Mouse (Mus musculus): ENCODE data around the gene C77080. TPM values are rescaled to one million over a fixed set of nuclear protein-coding genes. Genes with fewer than 3 reads are reported as not detected.
A peak's percentile ranks its signal among the peaks of the same experiment; 100 is the strongest.

Gene C77080
- total RNA-seq, 4 experiments from 2014 or later: 2.8 to 4.0 (median 3.2) TPM

DNA sequence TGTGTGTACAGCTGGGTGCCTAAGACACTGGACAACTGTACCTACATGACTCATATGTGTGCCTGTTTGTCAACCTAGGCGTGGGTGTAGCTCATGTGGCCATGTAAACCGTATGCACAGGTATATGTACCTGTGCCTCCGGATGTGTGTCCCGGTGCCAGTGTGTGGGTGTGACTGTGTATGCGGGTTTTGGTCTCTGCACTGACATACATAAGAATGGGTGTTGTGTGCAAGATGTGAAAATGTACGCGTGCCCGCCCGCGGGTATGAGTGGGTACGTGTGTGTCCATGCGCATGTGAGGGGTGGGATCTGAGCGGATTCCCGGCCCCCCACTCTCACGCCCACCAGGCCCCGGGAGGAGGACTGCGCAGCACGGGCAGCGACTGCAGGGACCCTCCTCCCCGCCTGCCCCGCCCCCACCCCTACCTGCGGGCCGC lies 22.6 kb downstream of the C77080 start:
- no peak for DNase-seq (ENCODE audit: low spot score)

DNA sequence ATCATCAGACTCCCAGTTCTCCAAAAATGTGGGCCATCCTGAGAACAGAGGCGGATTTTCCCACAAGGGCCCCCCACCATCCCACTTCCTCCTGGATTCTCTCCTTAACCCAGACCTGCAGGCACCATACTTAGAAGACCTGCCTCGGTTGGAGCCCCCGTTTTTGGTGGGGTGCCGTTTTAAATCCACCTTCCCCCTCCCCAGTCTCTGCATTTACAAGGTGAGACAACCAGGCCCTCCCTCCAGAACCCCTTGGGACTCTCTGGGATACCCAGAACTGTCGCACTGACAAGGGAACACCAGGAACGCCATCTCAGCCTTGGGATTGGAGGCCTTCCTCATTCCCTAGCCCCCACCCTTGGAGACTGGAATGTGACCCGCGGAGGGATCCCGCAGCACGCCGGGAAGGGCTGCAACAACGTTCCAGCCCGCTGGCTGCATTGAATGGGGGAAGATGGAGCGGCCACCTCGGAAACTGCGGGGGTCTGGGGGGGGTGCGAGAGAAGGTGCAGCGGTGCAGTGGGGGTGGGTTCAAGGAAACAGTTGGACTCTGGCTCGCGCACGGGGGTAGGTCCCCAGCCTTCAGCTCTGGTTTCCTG lies 23.3 kb downstream of the C77080 start:
- DNase-seq (ENCODE audit: low spot score): no peak

DNA sequence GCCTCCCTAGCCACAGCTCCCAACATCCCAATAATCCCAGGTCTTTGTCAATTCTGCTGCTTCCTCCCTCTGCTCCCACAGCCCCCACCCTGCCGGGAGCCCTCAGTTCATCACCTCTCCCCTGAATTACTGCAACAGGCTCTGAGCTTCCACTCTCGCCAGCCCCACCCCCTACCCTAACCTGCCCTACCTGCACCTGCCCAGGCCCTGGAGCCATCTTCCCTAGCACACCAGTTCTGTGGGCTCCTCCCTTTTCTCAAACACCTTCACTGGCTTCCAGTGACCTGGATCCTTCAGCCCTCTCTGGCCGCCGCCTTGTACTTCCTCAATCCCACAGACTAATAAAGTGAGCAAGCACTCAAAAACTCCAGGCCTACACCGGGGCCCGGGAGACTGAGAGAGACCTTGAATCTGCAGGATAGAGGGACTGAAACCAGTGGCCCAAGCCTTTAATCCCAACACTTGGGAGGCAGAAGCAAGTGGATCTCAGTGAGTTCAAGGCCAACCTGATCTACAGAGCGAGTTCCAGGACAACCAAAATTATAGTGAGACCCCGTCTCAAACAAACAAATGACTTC lies 24.9 kb downstream of the C77080 start:
- no peak for DNase-seq (ENCODE audit: low spot score)

DNA sequence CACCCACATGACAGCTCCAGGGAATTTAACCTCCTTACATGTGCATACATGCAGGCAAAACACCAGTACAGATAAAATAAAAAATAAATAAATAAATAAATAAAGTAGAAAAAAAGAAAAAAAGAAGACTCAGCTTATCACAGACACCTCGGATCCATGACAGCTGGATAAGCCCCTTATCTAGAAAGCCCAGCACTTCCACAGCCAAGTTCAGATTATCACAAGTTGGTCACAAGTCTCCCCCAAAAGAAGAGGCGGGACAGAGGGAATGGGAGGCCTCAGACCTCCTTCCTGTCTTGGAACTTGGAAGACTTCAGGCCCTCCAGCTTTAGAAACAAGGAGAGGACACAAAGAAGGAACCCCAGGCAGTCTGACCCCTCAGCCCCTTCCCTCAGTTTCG lies 26.1 kb downstream of the C77080 start:
- DNase-seq (ENCODE audit: low spot score): no peak

DNA sequence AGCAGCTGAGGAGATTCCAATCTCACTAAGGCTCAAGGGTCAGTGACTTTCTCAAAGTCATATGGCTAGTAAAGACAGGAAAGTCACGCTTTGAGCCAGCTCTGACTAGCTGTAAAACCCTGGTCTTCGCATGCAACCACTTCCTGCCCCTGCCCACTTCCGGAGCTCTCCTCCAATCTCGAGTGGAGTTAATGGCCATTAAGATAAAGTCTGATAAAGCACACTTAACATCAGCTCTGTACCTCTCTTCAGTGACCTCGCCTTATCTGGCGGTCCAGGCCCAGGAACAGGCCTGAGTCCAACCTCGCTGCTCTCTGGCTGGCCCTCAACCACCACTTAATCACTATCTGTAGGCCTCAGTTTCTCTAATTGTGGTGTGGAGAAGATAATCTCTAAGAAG lies 26.7 kb downstream of the C77080 start:
- no peak for DNase-seq (ENCODE audit: low spot score)

DNA sequence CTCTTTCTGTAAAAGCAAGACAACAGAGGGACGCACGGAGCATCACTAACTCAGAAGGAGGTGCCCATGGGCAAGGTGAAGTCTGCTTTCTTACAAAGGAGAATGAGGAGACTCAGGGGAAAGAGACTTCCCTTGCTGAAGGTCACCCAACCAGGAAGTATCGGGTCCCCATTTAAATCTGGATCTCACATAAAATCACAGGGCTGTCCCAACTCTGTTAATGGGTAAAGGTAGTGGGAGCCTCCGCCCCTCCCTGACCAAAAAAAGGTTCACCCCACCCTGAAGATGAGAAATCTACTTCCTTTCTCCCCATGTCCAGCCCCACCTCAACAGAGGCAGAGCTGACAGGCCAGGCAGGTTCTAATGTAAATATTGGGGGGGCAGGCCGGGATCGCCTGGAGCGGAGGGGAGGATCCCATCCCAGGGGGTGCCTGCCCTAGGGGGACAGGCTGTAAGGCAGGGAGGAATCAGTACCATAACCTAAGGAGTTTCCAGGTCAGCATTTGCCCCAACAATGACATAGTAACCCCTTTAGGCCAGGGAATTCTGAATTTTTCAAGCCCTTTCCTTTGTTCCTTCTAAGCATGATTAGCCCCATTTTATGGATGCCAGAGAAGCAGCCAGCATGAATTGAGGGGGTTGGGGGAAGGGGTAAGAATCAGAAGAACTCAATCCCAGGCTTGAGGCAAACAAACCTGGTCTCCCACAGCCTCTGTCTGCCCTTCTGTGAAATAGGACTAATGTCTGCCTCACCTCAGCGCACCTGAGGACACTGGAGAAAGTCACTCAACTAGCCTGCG lies 28.4 kb downstream of the C77080 start:
- no peak for DNase-seq (ENCODE audit: low spot score)

DNA sequence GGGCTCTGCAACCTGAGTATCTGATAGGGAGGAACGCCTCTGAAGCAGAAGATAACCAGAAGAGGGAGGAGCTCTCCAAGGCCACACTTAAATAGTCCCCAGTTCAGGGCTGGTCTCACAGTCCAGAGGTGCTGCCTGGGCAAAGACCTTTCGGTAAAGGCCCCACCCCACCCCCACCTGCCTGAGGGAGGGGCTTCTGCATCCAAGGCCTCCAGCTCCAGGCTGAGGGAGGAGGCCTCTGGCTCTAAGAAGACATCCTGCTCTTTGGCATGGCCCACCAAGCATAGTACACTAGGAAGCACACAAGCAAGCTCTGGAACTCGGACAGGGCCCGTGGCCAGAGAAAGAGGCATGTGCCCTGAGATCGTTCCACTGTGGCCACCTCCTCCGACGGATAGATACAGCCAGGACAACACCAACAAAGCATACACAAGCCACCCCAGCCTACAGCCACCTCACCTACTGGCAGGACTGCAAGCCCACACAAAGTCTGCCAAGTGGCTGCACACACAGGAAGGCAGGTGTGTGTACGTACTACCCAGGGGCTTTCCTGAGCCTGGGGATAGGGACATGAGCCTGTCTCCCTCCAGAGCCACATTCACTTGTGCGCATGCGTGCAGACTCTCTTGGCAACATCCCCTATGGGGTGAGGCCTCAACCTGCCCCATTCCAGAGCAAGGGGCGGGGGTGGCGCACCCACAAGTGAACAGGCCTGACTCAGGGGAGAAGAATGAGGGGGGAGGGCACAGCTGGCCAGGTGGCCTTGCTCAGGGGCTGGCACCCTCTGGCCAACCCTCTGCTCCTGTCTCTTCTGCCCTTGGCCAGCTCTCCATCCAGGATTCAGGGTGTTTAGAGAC lies 29.4 kb downstream of the C77080 start:
- no peak for DNase-seq (ENCODE audit: low spot score)

DNA sequence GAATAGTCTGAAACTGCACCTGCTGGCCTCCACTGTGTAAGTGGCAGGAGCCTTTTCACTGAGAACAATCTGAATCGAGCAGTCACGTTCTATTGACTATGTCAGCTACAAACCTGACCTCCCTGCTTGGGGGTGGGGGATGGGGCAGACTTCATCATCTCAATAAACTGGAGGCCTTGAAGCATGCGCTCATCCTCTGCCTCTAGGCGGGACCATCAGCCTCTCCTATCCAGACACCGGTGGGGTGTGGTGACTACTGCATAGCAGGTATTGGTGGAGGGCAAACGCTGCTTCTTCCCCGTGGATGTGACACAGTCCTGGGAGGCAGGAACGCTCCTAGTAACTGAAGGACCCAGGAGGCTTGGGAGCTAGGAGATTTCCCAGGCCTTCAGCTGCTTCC lies 30.3 kb downstream of the C77080 start:
- no peak for DNase-seq (ENCODE audit: low spot score)

DNA sequence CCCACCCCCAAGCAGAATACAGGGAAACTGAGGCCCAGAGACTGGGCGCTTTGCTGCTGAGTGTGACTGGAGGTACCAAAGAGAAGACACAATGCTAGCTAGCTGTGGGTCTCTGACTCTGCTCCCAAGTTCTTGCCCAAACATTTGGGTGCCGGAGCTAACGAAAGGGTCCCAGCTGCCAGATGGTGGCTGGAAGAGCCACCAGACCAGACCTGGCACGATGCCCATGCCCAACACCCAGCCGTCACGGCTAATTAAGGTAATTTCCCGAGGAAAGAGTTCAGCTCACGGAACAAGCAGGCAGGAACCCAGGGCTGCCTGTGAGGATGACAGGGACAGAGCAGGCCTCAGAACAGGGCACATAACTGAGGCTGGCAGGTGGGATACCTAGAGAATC lies 33.2 kb downstream of the C77080 start:
- no peak for DNase-seq (ENCODE audit: low spot score)

DNA sequence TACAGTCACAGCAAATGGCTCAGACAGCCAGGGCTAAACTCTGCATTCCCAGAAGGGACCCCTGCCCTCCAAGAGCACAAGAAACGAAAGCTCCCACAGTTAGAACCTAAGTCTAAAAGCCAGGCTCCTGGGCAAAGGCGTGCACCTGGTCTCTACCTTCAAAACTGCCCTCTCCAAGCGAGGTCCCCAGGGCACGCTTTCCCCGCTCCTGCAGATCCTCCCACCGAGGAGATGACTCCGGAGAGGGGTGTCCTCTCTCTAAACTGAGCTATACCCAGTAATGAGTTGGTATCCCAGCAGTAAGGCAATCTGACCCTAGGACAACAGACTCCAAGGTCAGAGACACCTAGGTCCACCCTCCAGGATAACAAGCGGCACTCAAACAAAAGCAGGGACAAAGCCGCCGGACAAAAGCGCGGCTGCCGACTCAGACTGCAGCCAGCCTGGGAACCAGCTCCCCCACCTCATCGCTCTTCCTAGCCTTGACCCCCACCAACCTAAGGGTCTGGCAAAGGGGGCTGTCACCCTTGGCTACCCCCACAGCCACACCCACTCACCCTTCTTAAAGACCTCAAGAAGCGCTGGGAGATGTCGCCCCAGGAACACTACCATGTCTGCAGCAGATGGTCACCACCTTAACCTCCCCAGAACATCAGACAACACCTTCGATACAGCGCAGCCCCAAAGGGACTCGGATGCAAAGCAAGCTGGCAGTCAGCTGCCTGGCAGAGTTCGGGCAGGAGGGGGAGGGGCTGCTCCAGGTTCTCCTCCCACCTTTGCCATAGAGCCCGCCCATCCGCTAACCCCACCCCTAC lies 33.8 kb downstream of the C77080 start:
- no peak for DNase-seq (ENCODE audit: low spot score)

DNA sequence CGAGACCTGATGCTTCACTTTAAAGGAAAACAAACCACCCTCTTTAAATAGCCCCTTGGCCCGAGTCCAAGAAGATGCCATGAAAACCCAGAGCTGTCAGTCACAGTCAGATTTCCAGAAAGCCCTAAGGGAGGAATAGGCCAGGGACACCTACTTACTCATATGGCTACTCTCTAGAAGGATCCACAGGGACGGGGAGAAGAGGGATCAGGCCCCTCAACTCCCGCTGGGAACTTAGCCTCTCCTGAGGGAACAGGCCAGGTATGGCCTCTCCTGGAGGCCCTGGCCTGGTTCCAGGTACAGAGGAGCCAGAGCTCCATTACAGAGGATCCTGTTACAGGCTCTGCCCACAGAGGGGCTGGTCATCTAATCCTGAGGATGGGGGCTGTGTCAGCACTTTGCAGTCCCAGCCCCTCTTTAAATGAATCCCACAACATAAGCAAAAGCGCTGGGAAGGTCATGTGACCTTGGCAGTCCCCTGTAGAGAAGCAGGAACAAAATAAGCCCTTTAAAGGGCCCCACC lies 34.7 kb downstream of the C77080 start:
- no peak for DNase-seq (ENCODE audit: low spot score)

DNA sequence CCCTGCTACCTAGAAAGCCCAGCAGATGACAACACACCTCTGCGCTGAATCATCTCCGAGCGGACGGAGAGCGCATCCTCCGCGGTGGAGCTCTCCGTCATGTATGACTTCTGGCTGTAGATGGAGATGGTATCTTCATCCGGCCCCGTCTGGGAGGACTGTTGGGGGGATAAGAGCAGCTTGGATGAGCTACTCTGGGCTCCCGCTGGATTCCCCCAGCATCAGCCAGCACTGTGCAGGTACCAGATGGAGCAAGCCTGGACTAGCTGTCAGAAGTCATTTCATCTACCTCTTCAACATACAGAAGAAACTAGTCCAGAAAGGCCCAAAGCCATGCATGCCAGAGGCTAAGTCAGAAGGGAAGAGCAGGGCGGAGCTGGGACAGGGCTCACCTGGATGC lies 35.9 kb downstream of the C77080 start:
- no peak for DNase-seq (ENCODE audit: low spot score)

DNA sequence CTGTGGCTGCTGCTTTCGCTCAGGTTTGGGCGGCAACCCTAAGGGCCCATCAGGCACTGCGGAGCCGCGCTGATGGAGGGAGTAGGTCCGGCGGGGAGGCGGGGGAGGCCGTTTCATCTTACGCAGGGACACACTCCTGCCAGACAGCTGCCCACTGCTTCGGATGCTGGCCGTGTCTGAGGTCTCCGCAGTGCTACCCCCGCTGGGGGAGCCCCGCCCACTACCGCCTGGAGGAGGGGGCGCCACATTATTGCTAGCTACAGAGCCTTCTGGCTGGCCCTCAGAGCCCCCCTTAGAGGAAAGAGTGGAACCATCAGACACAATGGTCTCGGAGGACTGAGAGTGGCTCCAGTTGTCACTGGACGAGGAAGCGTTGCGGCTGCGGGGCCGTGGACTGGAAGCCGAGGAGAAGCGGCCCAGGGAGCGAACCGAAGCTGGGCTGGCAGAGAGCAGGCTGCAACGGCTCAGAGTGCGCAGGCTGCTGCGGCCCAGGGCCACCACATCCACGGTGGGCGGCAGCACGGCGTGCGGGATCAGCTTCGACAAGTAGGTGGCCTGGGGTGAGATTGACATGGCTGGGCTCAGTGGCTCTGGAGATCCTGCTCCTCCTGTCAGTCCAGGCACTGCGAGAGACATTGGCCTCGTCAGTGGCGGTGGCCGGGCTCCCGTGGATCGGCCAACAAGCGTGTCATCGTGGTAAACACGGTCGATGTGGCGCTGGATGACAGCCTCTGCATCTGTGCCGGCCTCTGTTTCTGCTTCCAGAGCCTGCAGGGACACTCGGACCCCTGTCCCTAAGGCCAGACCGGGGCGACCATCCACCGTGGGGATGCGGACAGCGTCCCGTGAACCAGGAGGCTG lies 37.6 kb downstream of the C77080 start:
- no peak for DNase-seq (ENCODE audit: low spot score)

DNA sequence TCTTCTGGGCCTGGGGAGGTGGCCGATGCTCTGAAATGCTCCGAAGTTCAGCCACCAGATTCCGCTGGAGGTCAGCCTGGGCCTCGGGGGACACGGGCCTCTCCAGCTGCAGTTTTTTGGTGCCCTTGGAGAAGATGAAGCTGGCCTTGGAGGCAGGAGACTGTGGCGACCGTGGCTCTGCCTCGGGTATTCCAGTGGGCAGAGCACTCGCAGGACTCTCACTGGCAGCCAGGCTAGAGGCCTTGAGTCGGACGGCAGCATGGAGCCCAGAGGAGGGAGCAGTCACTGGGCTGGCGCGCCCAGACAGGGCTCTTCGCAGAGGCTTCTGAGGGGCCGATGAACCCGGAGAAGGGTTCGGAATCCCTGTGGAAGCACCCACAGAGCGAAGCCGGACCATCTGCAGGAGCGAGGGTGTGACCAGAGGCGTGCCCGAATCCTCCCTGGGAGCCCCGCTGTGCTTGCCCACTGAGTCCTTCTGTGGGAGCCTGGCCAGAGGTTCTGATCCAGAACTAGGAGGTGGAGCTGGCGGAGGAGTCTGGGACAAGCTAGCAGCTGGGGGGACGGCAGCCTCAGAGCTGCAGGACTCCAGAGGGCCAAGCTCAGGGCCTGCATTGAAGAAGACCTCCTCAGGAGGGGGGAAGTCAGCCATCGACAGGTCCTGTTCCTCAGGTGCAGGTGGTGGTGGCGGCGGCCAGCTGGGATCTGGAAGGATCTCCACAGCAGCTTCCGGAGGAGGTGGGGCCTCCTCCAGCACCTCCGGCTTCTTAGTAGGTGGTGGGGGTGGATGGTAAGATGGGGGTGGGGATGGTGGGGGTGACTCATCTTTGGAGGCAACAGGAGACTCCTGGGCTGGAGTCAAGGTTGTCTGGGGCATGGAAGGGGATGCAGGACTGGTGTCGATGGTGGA lies 38.9 kb downstream of the C77080 start:
- DNase-seq (ENCODE audit: low spot score): peak; percentile 35

DNA sequence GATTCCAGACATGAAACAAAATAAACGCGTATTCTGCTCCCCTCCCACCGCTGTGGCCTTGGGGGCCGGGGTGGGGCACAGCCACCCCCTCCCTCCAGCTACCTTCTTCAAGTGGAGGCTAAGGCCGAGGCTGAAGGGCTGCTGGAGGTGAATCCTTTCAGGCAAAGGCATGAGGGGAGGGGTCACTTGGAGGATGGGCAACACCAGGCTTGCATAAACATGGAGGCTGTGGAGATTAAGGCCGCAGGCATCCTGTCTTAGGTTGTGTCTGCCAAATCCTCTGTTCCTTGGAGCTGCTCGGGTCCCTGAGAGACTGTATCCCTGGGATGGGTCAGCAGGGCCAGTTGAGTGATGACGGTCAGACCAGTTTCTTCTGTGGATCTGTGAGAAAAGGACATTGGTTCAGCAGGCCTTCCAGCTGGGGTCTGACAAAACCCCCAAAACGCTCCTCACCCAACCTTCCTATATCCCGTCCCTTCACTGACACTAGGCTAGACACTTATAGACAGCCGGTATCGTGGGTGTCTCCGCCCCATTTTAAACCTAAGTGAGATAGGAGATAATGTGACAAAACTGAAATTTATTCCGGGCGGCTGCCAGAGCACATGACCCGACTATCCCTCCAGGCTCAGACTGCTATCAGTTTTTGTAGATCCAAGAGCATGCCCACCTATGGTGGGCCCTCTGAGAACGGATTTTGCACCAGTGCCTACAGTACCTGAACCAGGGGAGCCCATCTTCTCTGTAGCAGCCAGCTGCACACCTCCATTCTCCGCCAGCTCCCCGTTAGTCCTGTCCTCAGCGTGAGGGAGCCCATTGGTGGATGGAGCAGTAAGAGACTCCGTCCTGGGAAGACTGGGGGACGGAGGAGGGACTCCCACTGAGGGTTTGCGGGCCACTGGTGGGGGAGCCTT lies 39.9 kb downstream of the C77080 start:
- DNase-seq (ENCODE audit: low spot score): no peak

DNA sequence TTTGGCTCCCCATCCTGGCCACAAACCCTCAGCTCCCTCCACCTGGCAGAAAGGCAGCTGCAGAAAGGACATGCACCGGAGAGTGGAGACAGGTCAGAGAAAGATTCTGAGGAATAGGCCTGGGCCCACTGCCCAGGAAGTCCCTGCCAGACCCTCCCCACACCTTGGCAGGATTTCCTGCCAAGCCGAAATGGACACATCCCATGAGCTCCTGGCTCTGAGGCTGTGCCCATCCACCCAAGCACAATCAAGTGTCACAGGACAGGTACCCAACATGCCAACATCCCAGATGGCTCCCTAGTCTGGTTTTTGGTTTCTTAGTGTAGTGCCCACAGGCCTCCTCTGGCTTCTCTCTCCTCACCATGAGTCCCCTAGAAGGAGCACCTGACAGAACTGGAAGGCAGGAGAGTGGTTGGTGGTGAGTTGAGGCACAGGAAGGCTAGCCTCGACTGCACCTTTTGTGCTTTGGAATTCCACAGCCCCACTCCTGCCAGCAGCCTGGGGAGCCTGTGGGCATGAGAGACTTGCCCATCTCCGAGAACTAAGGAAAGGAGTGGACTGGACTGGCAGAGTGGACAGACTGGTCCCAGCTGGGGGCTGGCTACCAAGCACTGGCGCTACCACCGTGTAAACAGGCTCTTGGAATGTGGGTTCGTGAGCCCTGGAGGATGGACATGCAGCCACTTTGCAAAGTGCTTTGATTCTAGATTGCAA lies 40.7 kb downstream of the C77080 start:
- no peak for DNase-seq (ENCODE audit: low spot score)

DNA sequence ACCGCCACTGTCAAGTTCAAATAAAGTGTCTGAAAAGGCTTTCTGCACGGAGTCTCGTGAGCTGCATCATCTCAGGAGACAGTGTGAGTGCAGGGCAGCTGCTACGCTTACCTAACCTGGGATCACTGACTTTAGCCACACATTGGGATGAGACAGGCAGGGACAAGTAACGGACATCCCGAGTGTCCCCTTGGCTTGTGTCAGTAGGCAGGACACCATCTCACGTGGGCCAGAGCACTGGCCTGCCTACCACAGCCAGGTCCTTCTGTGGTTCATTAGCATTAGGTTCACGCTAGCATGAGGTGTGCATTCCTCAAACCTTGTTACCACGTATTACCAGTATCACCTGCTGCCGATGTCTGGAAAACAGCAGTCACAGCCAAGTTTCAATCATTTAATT lies 42.0 kb downstream of the C77080 start:
- DNase-seq (ENCODE audit: low spot score): no peak
